ENCODE assay signal across 9 mouse cellular contexts in genomic region chr6:62576200-62576599, GRCm38 (mm10).
DNase-seq lines count a peak whose midpoint lies in the region; ATAC-seq and TF ChIP-seq lines count a peak whose summit lies in the region.
"Had no signal": no experiment of that assay in that cellular context is flagged by ENCODE, and none has a peak within 500 bp of the region (broad histone marks: within the 10 kb centered on the region; RNA-seq: fewer than 3 reads in every experiment).

No protein-coding gene starts in this region.

- intact Hi-C loops in left cerebral cortex, adult 2 months (cut with DNase I): loop anchor here (10.0 kb wide), 2 partner anchors 679 to 1999 kb away; partner anchors contain the start of gene Grid2

- ATAC-seq in cerebellum, adult (ENCODE audit: insufficient number of reproducible peaks, low FRiP score, low TSS enrichment): peak; percentile 72

- DNase-seq in adrenal gland, adult 2 months: peak; percentile 10
- DNase-seq in adrenal gland, postnatal 25 days: no peak
- DNase-seq in left cerebral cortex, adult 2 months (ENCODE audit: extremely low spot score in 1 of 2, low spot score in 2 of 2): no peak
- no peak for DNase-seq in left cerebral cortex, adult 8-10 months (ENCODE audit: low spot score in 2 of 2)
- peak; percentile 27 for DNase-seq in kidney, postnatal 14 days
- no peak for DNase-seq in thymus, postnatal 0 days (ENCODE audit: low spot score)
- DNase-seq in frontal cortex, postnatal 14 days (ENCODE audit: low spot score in 2 of 2): no peak

- no peak overlapping the region for H3K4me3 ChIP-seq in left cerebral cortex, adult 2 months
- H3K4me3 ChIP-seq: limb, embryonic 15.5 days had no signal

- peak; percentile 59 for TF ChIP-seq CTCF in left cerebral cortex, adult 2 months (IDR thresholded peaks at IDR 0.05)

- no peak overlapping the region for H3K27ac ChIP-seq in left cerebral cortex, adult 2 months
- H3K27ac ChIP-seq: limb, embryonic 15.5 days had no signal

Comparison
In these comparisons a context has a peak if more than half of its experiments do, and no peak if none do; other contexts are left out.
1. DNase-seq: peak in adrenal gland, adult 2 months (single experiment) and kidney, postnatal 14 days (single experiment); none in adrenal gland, postnatal 25 days (single experiment), left cerebral cortex, adult 2 months (0 of 2), left cerebral cortex, adult 8-10 months (0 of 2), thymus, postnatal 0 days (single experiment) and frontal cortex, postnatal 14 days (0 of 2).